Mouse (Mus musculus): Measurements from ENCODE around the gene Nrn1l.

Gene Nrn1l

DNA sequence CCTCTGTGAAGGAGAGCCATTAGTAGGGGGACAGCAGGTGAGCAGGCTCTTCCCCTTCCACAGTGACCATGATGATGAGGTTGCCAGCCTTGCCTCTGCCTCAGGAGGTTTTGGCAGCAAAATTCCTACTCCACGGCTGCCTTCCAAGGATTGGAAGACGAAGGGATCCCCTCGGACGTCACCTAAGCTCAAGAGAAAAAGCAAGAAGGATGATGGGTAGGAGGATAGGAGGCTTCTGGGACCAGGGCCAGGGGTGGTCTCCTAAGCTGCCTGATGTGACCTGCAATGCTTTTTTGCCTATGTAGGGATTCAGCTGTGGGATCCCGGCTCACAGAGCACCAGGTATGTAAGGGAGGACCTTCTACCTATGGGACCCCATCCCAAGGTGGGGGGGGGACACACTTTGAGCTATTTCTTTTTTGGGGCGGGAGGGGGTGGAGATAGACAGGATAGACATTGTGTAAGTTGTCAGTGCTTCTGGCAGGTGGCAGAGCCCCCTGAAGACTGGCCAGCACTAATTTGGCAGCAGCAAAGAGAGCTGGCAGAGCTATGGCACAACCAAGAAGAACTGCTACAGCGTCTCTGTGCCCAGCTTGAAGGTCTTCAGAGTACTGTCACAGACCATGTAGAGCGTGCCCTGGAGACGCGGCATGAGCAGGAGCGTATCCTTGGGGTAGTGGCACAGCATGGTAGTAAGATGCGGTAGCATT lies 3.5 kb upstream of the Nrn1l start:
- intact Hi-C loops (cut with DNase I) = no loop called here

- intact Hi-C loops (cut with DNase I) = no loop called here
Observed at GRCm38 (mm10) chr8:105890870-105891269, 2.5 kb upstream of the Nrn1l start.

- intact Hi-C loops (cut with DNase I) = loop anchor here (2.0 kb wide), 1 partner anchor 38 kb away; no protein-coding TSS in a partner anchor
Observed at GRCm38 (mm10) chr8:105892432-105892831, 935 bp upstream of the Nrn1l start.

- intact Hi-C loops (cut with DNase I) = loop anchor here (5.0 kb wide), 1 partner anchor 36 kb away; the partner anchor contains the start of gene Nutf2
Observed at GRCm38 (mm10) chr8:105897801-105898480, 4.6 kb downstream of the Nrn1l start.

GRCm38 (mm10) chr8:105900180-105900940 lies 7.0 kb downstream of the Nrn1l start, which contains the start of gene Pskh1:
Gene Pskh1, plus strand, starts transcription at chr8:105900441.
- intact Hi-C loops (cut with DNase I) = no loop called here

DNA sequence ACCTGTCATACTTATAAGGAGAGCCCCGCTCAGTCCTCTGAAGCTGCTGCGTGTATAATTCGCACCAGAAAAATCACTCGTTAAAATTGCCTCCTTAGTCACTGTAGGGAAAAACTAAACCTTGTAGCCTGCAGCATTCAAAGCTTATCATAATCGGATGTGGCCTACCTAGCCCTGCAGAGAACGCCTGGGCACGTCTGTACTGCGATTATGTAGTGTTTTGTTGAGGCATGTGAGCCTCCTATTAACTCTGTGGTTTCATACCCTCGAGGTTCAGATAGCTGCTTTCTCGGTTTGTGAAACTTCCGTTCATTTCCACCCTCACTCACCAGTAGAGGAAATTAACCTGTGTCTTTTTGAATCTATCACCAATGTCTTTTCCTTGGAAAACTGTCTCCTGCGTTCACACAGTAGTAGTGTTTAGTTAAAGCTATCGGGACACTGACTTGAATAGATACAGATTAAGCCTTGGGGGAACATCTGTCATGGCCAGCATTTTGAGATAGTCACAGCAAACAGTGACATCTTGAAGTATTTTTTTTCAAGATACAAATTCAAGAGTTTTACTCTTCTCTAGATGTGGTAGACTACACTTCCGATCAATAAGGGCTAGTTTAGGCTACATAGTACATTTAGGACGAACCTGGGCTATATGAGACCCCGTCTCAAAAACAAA lies 7.7 kb downstream of the Nrn1l start:
- intact Hi-C loops (cut with DNase I) = no loop called here

GRCm38 (mm10) chr8:105919390-105919789 lies 26.0 kb downstream of the Nrn1l start:
- intact Hi-C loops (cut with DNase I) = no loop called here

GRCm38 (mm10) chr8:105925123-105925522 lies 31.8 kb downstream of the Nrn1l start:
- intact Hi-C loops (cut with DNase I) = no loop called here

- intact Hi-C loops (cut with DNase I) = loop anchor here (2.0 to 5.0 kb wide), 3 partner anchors 38 to 218 kb away; partner anchors contain the start of gene Nrn1l
Observed at GRCm38 (mm10) chr8:105930602-105931001, 37.2 kb downstream of the Nrn1l start.

GRCm38 (mm10) chr8:105931271-105931670 lies 37.9 kb downstream of the Nrn1l start:
- intact Hi-C loops (cut with DNase I) = loop anchor here (2.0 to 5.0 kb wide), 3 partner anchors 38 to 219 kb away; partner anchors contain the start of gene Nrn1l

- intact Hi-C loops (cut with DNase I) = loop anchor here (5.0 kb wide), 2 partner anchors 95 to 220 kb away; no protein-coding TSS in a partner anchor
Observed at GRCm38 (mm10) chr8:105932525-105932924, 39.2 kb downstream of the Nrn1l start.

- intact Hi-C loops (cut with DNase I) = loop anchor here (5.0 kb wide), 2 partner anchors 96 to 221 kb away; no protein-coding TSS in a partner anchor
Observed at GRCm38 (mm10) chr8:105933762-105934161, 40.4 kb downstream of the Nrn1l start, which contains the start of gene Ctrl. Gene Ctrl, minus strand, starts transcription at chr8:105933862.

DNA sequence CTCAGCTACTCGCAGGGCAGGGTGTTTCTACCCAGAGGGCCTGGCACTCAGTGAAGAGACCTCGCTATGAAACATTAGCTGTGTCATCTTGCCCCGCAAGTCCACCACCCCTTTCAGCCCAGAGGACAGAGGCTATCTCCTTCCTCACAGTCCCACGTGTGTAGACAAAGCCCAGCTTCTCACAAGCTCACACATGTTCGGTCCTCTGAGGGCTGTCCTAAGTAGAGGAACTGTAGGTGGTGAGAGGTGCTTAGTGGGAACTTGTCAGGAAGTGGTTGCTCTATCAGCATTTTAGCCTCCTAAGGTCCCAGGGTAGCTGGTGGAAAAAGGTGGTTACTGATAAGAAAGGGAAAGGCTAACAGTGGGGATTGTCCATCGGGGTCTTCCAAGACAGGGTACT lies 41.7 kb downstream of the Nrn1l start:
- intact Hi-C loops (cut with DNase I) = no loop called here

- intact Hi-C loops (cut with DNase I) = no loop called here
Observed at GRCm38 (mm10) chr8:105935863-105936603, 42.7 kb downstream of the Nrn1l start.

GRCm38 (mm10) chr8:105936866-105937475 lies 43.6 kb downstream of the Nrn1l start:
- intact Hi-C loops (cut with DNase I) = no loop called here

- intact Hi-C loops (cut with DNase I) = no loop called here
Observed at GRCm38 (mm10) chr8:105937496-105938305, 44.3 kb downstream of the Nrn1l start.

DNA sequence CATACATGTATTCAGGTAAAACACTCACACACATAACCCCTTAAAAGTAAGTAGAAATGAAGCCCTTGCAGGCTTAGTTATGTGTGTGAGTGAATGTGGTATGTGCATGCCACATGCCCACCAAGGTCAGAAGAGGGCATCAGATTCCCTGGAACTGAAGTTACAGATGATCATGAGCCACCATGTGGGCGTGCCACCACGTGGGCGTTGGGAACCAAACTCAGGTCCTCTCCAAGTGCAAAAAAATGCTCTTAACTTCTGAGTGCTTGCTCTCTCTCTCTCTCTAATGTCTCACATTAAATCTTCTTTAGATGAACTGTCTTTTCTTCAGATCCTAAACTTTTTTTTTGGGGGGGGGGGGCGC lies 44.9 kb downstream of the Nrn1l start, which contains the start of gene Psmb10:
Gene Psmb10 (minus strand): TSS at position 139 of the 364 bp plus-strand sequence.
- intact Hi-C loops (cut with DNase I) = no loop called here

GRCm38 (mm10) chr8:105942026-105942425 lies 48.7 kb downstream of the Nrn1l start:
- intact Hi-C loops (cut with DNase I) = no loop called here

- intact Hi-C loops (cut with DNase I) = no loop called here
Observed at GRCm38 (mm10) chr8:105942542-105942941, 49.2 kb downstream of the Nrn1l start.
